Mouse (Mus musculus): Measurements from ENCODE around the gene Sc5d. TPM values are rescaled to one million over a fixed set of nuclear protein-coding genes. Genes with fewer than 3 reads are reported as not detected.
A peak's percentile ranks its signal among the peaks of the same experiment; 100 is the strongest.

Gene Sc5d
- polyA plus RNA-seq, 1 experiment from 2014 or later = 77.6 TPM

- Histone ChIP-seq H3K4me3 (ENCODE audit: low read depth, low read length) (no peak overlapping the region), H3K9me3 (ENCODE audit: control insufficient read depth, low read length) (no peaks in the 10 kb centered on the region), H3K36me3 (ENCODE audit: control insufficient read depth, insufficient read depth, low read length) (no peaks in the 10 kb centered on the region), H3K9ac (ENCODE audit: low read length) (no peak overlapping the region), H3K27me3 (replicated peaks; ENCODE audit: control insufficient read depth, insufficient read depth, low read length) (no peaks in the 10 kb centered on the region), H3K4me1 (replicated peaks; ENCODE audit: control insufficient read depth, insufficient read depth, low read length) (0 out of 2 replicates have a peak, but pooled peaks cover 4% of the 10 kb centered on the region), H3K27ac (ENCODE audit: low read depth) (no peak overlapping the region), H3K4me2 (ENCODE audit: low read length) (no peak overlapping the region; the same call in 1 of the 2 replicates)
- WGBS = 82% methylated on average over 3 of the region's 3 CpGs
- no peak for ATAC-seq (replicated peaks; ENCODE audit: low FRiP score, low TSS enrichment, low read depth)
- DNase-seq (ENCODE audit: low spot score) = no peak
Observed at GRCm38 (mm10) chr9:42241021-42241420, 23.0 kb downstream of the Sc5d start.

GRCm38 (mm10) chr9:42240583-42240992 is 23.5 kb downstream of the Sc5d start:
- H3K9ac ChIP-seq (ENCODE audit: low read length) = no peak overlapping the region
- H3K4me3 ChIP-seq (ENCODE audit: low read depth, low read length) = no peak overlapping the region
- peak overlapping the region; percentile 30 for H3K4me2 ChIP-seq (ENCODE audit: low read length)
- H3K36me3 ChIP-seq (ENCODE audit: control insufficient read depth, insufficient read depth, low read length) = no peaks in the 10 kb centered on the region
- H3K9me3 ChIP-seq (ENCODE audit: control insufficient read depth, low read length) = no peaks in the 10 kb centered on the region
- 18% methylated on average over 11 of the region's 11 CpGs for WGBS
- no peak overlapping the region for H3K27ac ChIP-seq (ENCODE audit: low read depth)
- DNase-seq (ENCODE audit: low spot score) (peak; percentile 68), ATAC-seq (replicated peaks; ENCODE audit: low FRiP score, low TSS enrichment, low read depth) (0 out of 2 replicates have a peak, but pooled peaks have one; percentile 15)
- H3K27me3 ChIP-seq (replicated peaks; ENCODE audit: control insufficient read depth, insufficient read depth, low read length) = no peaks in the 10 kb centered on the region
- 0 out of 2 replicates have a peak, but pooled peaks cover 4% of the 10 kb centered on the region for H3K4me1 ChIP-seq (replicated peaks; ENCODE audit: control insufficient read depth, insufficient read depth, low read length)

GRCm38 (mm10) chr9:42238827-42239226 is 25.2 kb downstream of the Sc5d start:
- Histone ChIP-seq H3K27ac (ENCODE audit: low read depth) (no peak overlapping the region), H3K36me3 (ENCODE audit: control insufficient read depth, insufficient read depth, low read length) (no peaks in the 10 kb centered on the region), H3K4me3 (ENCODE audit: low read depth, low read length) (no peak overlapping the region), H3K27me3 (replicated peaks; ENCODE audit: control insufficient read depth, insufficient read depth, low read length) (no peaks in the 10 kb centered on the region), H3K9me3 (ENCODE audit: control insufficient read depth, low read length) (no peaks in the 10 kb centered on the region), H3K4me2 (ENCODE audit: low read length) (no peak overlapping the region), H3K9ac (ENCODE audit: low read length) (no peak overlapping the region), H3K4me1 (replicated peaks; ENCODE audit: control insufficient read depth, insufficient read depth, low read length) (0 out of 2 replicates have a peak, but pooled peaks cover 4% of the 10 kb centered on the region)
- DNase-seq (ENCODE audit: low spot score) (no peak), ATAC-seq (replicated peaks; ENCODE audit: low FRiP score, low TSS enrichment, low read depth) (no peak)
- WGBS = 77% methylated on average over 4 of the region's 4 CpGs

DNA sequence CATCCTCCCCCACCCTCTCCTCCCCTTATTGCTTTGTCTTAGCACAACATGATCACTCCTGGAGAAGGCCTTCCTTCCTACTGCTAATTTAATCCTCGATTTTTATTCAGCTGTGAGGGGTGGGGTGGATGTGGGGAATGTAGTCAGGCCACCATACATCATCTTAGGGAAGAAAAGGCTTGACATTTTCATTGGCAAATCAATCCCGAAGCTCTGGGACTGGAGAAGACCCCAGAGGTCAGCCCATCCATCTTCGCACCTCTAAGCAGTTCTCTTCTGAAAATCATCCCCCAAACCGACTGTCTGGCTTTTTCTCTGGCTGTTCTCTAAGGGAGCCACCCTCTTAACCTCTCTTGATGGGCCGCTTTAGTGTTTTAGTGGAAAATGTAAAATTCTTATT is 32.9 kb downstream of the Sc5d start:
- Histone ChIP-seq H3K27me3 (replicated peaks; ENCODE audit: control insufficient read depth, insufficient read depth, low read length) (no peaks in the 10 kb centered on the region), H3K9ac (ENCODE audit: low read length) (no peak overlapping the region), H3K4me1 (replicated peaks; ENCODE audit: control insufficient read depth, insufficient read depth, low read length) (no peaks in the 10 kb centered on the region), H3K36me3 (ENCODE audit: control insufficient read depth, insufficient read depth, low read length) (no peaks in the 10 kb centered on the region), H3K9me3 (ENCODE audit: control insufficient read depth, low read length) (no peaks in the 10 kb centered on the region), H3K4me3 (ENCODE audit: low read depth, low read length) (no peak overlapping the region), H3K4me2 (ENCODE audit: low read length) (no peak overlapping the region), H3K27ac (ENCODE audit: low read depth) (no peak overlapping the region)
- 33% methylated on average over 5 of the region's 5 CpGs for WGBS
- no peak for DNase-seq (ENCODE audit: low spot score)
- ATAC-seq (replicated peaks; ENCODE audit: low FRiP score, low TSS enrichment, low read depth) = no peak

DNA sequence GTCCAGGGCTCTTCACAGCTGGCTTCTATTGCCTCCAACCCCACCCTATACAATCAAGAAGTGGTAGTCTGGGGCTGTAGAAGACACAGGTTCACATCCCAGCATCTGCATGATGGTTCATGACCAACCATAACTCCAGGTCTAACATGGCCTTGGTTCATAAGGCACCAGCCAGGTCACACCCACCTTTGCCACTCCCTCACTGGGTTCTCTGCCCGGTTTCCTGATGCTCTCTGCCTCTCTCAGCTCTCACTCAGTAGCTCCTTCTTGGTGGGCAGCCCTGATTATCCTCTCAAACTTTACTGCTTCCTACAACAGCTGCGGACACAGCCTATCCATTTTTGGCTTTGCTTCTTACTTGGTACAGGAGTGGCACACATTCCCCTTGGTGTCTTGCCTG is 33.7 kb downstream of the Sc5d start:
- Histone ChIP-seq H3K4me2 (ENCODE audit: low read length) (no peak overlapping the region), H3K27me3 (replicated peaks; ENCODE audit: control insufficient read depth, insufficient read depth, low read length) (no peaks in the 10 kb centered on the region), H3K4me1 (replicated peaks; ENCODE audit: control insufficient read depth, insufficient read depth, low read length) (no peaks in the 10 kb centered on the region), H3K27ac (ENCODE audit: low read depth) (no peak overlapping the region), H3K36me3 (ENCODE audit: control insufficient read depth, insufficient read depth, low read length) (no peaks in the 10 kb centered on the region), H3K4me3 (ENCODE audit: low read depth, low read length) (no peak overlapping the region), H3K9ac (ENCODE audit: low read length) (no peak overlapping the region), H3K9me3 (ENCODE audit: control insufficient read depth, low read length) (no peaks in the 10 kb centered on the region)
- 79% methylated on average over 2 of the region's 2 CpGs for WGBS
- DNase-seq (ENCODE audit: low spot score) (no peak), ATAC-seq (replicated peaks; ENCODE audit: low FRiP score, low TSS enrichment, low read depth) (no peak)

- no peak overlapping the region for H3K4me2 ChIP-seq (ENCODE audit: low read length)
Observed at GRCm38 (mm10) chr9:42229465-42230110, 34.5 kb downstream of the Sc5d start.

GRCm38 (mm10) chr9:42227804-42228203 is 36.3 kb downstream of the Sc5d start:
- no peak overlapping the region for H3K4me2 ChIP-seq (ENCODE audit: low read length)
- 91% methylated on average over 1 of the region's 1 CpGs for WGBS
- H3K4me3 ChIP-seq (ENCODE audit: low read depth, low read length) = no peak overlapping the region
- H3K27ac ChIP-seq (ENCODE audit: low read depth) = no peak overlapping the region
- no peak for ATAC-seq (replicated peaks; ENCODE audit: low FRiP score, low TSS enrichment, low read depth)
- H3K4me1 ChIP-seq (replicated peaks; ENCODE audit: control insufficient read depth, insufficient read depth, low read length) = no peaks in the 10 kb centered on the region
- no peak overlapping the region for H3K9ac ChIP-seq (ENCODE audit: low read length)
- no peaks in the 10 kb centered on the region for H3K36me3 ChIP-seq (ENCODE audit: control insufficient read depth, insufficient read depth, low read length)
- DNase-seq (ENCODE audit: low spot score) = no peak
- H3K27me3 ChIP-seq (replicated peaks; ENCODE audit: control insufficient read depth, insufficient read depth, low read length) = no peaks in the 10 kb centered on the region
- H3K9me3 ChIP-seq (ENCODE audit: control insufficient read depth, low read length) = no peaks in the 10 kb centered on the region

More at GRCm38 (mm10) chr9:42229465-42230110, 34.5 kb downstream of the Sc5d start:
- no peaks in the 10 kb centered on the region for H3K27me3 ChIP-seq (replicated peaks; ENCODE audit: control insufficient read depth, insufficient read depth, low read length)
- H3K4me3 ChIP-seq (ENCODE audit: low read depth, low read length) = no peak overlapping the region
- ATAC-seq (replicated peaks; ENCODE audit: low FRiP score, low TSS enrichment, low read depth) = no peak
- H3K36me3 ChIP-seq (ENCODE audit: control insufficient read depth, insufficient read depth, low read length) = no peaks in the 10 kb centered on the region
- H3K4me1 ChIP-seq (replicated peaks; ENCODE audit: control insufficient read depth, insufficient read depth, low read length) = no peaks in the 10 kb centered on the region
- no peak for DNase-seq (ENCODE audit: low spot score)
- no peak overlapping the region for H3K27ac ChIP-seq (ENCODE audit: low read depth)
- no peaks in the 10 kb centered on the region for H3K9me3 ChIP-seq (ENCODE audit: control insufficient read depth, low read length)
- 57% methylated on average over 12 of the region's 12 CpGs for WGBS
- no peak overlapping the region for H3K9ac ChIP-seq (ENCODE audit: low read length)

- ATAC-seq (replicated peaks; ENCODE audit: low FRiP score, low TSS enrichment, low read depth) (no peak), DNase-seq (ENCODE audit: low spot score) (no peak)
- no peaks in the 10 kb centered on the region for H3K36me3 ChIP-seq (ENCODE audit: control insufficient read depth, insufficient read depth, low read length)
- no peak overlapping the region for H3K4me3 ChIP-seq (ENCODE audit: low read depth, low read length)
- no peak overlapping the region for H3K4me2 ChIP-seq (ENCODE audit: low read length)
- WGBS = 48% methylated on average over 12 of the region's 12 CpGs
- H3K4me1 ChIP-seq (replicated peaks; ENCODE audit: control insufficient read depth, insufficient read depth, low read length) = no peaks in the 10 kb centered on the region
- H3K9me3 ChIP-seq (ENCODE audit: control insufficient read depth, low read length) = no peaks in the 10 kb centered on the region
- H3K27me3 ChIP-seq (replicated peaks; ENCODE audit: control insufficient read depth, insufficient read depth, low read length) = no peaks in the 10 kb centered on the region
- no peak overlapping the region for H3K27ac ChIP-seq (ENCODE audit: low read depth)
- no peak overlapping the region for H3K9ac ChIP-seq (ENCODE audit: low read length)
Observed at GRCm38 (mm10) chr9:42219001-42219660, 44.9 kb downstream of the Sc5d start.

- H3K9ac ChIP-seq (ENCODE audit: low read length) = no peak overlapping the region
- no peak overlapping the region for H3K27ac ChIP-seq (ENCODE audit: low read depth)
- DNase-seq (ENCODE audit: low spot score) (no peak), ATAC-seq (replicated peaks; ENCODE audit: low FRiP score, low TSS enrichment, low read depth) (no peak)
- no peaks in the 10 kb centered on the region for H3K9me3 ChIP-seq (ENCODE audit: control insufficient read depth, low read length)
- H3K27me3 ChIP-seq (replicated peaks; ENCODE audit: control insufficient read depth, insufficient read depth, low read length) = no peaks in the 10 kb centered on the region
- H3K4me1 ChIP-seq (replicated peaks; ENCODE audit: control insufficient read depth, insufficient read depth, low read length) = no peaks in the 10 kb centered on the region
- no peak overlapping the region for H3K4me3 ChIP-seq (ENCODE audit: low read depth, low read length)
- no peaks in the 10 kb centered on the region for H3K36me3 ChIP-seq (ENCODE audit: control insufficient read depth, insufficient read depth, low read length)
- no peak overlapping the region for H3K4me2 ChIP-seq (ENCODE audit: low read length)
- WGBS = 85% methylated on average over 10 of the region's 10 CpGs
Observed at GRCm38 (mm10) chr9:42217685-42218084, 46.4 kb downstream of the Sc5d start.

Data from intestine, embryonic 14.5 days (tissue).